Mouse (Mus musculus): ENCODE results near the gene Slc22a1.
A peak's percentile ranks its signal among the peaks of the same experiment; 100 is the strongest.
"Not testable (repeated sequence)": the region's sequence is repeated elsewhere in the genome, so short reads cannot be mapped to it uniquely, and the experiment has no call there.

The Slc22a1 gene

GRCm38 (mm10) chr17:12684928-12685624, 9.4 kb upstream of the Slc22a1 start:
- no peak for DNase-seq (ENCODE audit: low spot score in 2 of 2)

GRCm38 (mm10) chr17:12684412-12684811, 8.8 kb upstream of the Slc22a1 start:
- no peak for DNase-seq (ENCODE audit: low spot score in 2 of 2)

GRCm38 (mm10) chr17:12683582-12683981, 8.0 kb upstream of the Slc22a1 start:
- DNase-seq (ENCODE audit: low spot score in 2 of 2) = no peak

- DNase-seq (ENCODE audit: low spot score in 2 of 2) = no peak
Observed at GRCm38 (mm10) chr17:12678261-12678660, 2.6 kb upstream of the Slc22a1 start.

- no peak for DNase-seq (ENCODE audit: low spot score in 2 of 2)
Observed at GRCm38 (mm10) chr17:12677139-12677538, 1.5 kb upstream of the Slc22a1 start.

GRCm38 (mm10) chr17:12674980-12675379, 649 bp downstream of the Slc22a1 start:
- DNase-seq (ENCODE audit: low spot score in 2 of 2) = not testable (repeated sequence)

- no peak for DNase-seq (ENCODE audit: low spot score in 2 of 2)
Observed at GRCm38 (mm10) chr17:12673871-12674270, 1.8 kb downstream of the Slc22a1 start.

- no peak for DNase-seq (ENCODE audit: low spot score in 2 of 2)
Observed at GRCm38 (mm10) chr17:12672285-12672790, 3.3 kb downstream of the Slc22a1 start.

GRCm38 (mm10) chr17:12671029-12671605, 4.5 kb downstream of the Slc22a1 start:
- no peak for DNase-seq (ENCODE audit: low spot score in 2 of 2)

GRCm38 (mm10) chr17:12669363-12669679, 6.3 kb downstream of the Slc22a1 start:
- no peak for DNase-seq (ENCODE audit: low spot score in 2 of 2)

- no peak for DNase-seq (ENCODE audit: low spot score in 2 of 2)
Observed at GRCm38 (mm10) chr17:12668478-12669362, 6.9 kb downstream of the Slc22a1 start.

- DNase-seq (ENCODE audit: low spot score in 2 of 2) = no peak
Observed at GRCm38 (mm10) chr17:12664156-12664555, 11.5 kb downstream of the Slc22a1 start.

- DNase-seq (ENCODE audit: low spot score in 2 of 2) = peak in 1 of 2 experiments; percentile 28
Observed at GRCm38 (mm10) chr17:12660572-12661260, 14.9 kb downstream of the Slc22a1 start.

GRCm38 (mm10) chr17:12659233-12659632, 16.4 kb downstream of the Slc22a1 start:
- no peak for DNase-seq (ENCODE audit: low spot score in 2 of 2)

- no peak for DNase-seq (ENCODE audit: low spot score in 2 of 2)
Observed at GRCm38 (mm10) chr17:12658784-12659183, 16.8 kb downstream of the Slc22a1 start.

GRCm38 (mm10) chr17:12655826-12656225, 19.8 kb downstream of the Slc22a1 start:
- peak; percentile 29 to 38 for DNase-seq (ENCODE audit: low spot score in 2 of 2)

- DNase-seq (ENCODE audit: low spot score in 2 of 2) = no peak
Observed at GRCm38 (mm10) chr17:12654061-12654460, 21.6 kb downstream of the Slc22a1 start.

- DNase-seq (ENCODE audit: low spot score in 2 of 2) = no peak
Observed at GRCm38 (mm10) chr17:12652604-12653003, 23.0 kb downstream of the Slc22a1 start.

GRCm38 (mm10) chr17:12645461-12645860, 30.2 kb downstream of the Slc22a1 start:
- DNase-seq (ENCODE audit: low spot score in 2 of 2) = no peak

GRCm38 (mm10) chr17:12641087-12641486, 34.5 kb downstream of the Slc22a1 start:
- no peak for DNase-seq (ENCODE audit: low spot score in 2 of 2)

- no peak for DNase-seq (ENCODE audit: low spot score in 2 of 2)
Observed at GRCm38 (mm10) chr17:12639585-12639984, 36.0 kb downstream of the Slc22a1 start.

- no peak for DNase-seq (ENCODE audit: low spot score in 2 of 2)
Observed at GRCm38 (mm10) chr17:12634814-12635213, 40.8 kb downstream of the Slc22a1 start.
